Mouse (Mus musculus): ENCODE data around the gene Fgd6.

The Fgd6 gene

DNA sequence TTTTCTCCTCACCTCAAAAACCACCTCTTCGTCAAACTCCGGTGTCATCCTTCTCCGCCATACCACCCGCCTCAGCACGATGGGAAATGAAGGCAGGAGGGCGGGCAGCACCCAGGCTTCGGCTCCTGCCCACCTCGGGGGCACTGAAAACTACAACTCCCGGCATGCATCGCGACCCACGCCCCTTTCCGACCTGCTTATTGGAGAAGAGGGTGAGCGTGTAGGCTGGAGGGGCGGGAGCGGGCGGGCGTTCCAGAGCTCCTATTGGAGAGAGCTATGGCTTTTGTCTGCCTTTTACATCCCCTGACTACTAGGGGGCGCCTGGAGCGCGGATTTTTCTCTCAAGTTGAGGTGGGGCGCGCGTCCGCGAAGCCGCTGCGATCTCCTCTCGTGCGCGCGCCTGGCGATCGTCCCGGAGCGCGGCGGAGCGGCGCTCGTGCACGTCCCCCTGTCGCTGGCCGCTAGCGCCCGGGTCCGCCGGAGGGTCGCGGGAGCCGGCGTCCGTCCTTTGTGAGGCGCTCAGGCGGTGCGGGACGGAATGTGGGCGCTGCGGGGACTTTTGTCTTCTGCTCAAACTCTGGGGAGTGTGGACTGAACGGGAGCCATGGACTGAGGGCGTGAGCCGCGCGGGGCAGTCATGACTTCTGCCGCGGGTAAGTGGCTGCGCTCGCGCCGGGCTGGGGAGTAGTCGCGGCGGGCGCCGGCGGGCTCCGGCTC, at the start of gene Fgd6, which contains the start of gene Vezt:
Gene Fgd6 (plus strand): TSS at position 344 of the 717 bp plus-strand sequence.
Gene Vezt (minus strand): TSS at position 160 of the 717 bp plus-strand sequence.
- in situ Hi-C loops (cut with MseI, MboI), result no loop called here

DNA sequence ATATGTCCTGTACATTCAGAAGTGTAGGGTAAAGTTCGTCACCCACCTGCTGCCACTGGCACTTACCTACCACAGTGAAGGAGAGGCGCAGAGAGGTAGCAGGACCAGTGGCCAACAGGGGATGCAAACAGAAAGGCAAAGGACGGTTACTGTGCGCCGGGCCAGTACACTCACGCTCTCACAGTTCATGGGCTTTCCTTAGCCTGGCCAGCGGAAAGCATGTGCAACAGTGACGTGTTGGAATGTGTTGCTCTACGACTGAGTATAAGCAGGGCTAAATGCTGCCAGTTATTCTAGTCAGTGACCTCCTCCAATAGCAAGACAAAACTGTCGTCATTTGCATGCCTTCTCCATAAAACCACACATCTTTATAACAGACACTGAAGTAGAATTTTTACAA, 41.7 kb upstream of the Fgd6 start:
- in situ Hi-C loops (cut with MseI, MboI), result no loop called here

DNA sequence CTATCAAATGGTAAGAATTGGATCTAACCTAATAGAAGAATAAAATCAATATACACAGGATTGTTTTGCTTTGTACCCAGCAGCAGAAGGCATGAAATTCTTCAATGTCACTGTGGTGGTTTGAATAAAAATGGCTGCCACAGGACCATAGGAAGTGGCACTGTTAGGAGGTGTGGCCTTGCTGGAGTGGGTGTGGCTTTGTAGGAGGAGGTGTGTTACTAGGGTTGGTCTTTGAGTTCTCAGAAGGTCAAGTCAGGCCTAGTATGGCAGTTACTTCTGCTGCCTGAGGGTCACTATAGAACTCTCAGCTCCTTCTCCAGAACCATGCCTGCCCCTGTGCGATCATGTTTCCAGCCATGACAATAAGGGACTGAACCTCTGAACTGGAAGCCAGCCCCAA, 40.7 kb upstream of the Fgd6 start:
- in situ Hi-C loops (cut with MseI, MboI), result no loop called here

DNA sequence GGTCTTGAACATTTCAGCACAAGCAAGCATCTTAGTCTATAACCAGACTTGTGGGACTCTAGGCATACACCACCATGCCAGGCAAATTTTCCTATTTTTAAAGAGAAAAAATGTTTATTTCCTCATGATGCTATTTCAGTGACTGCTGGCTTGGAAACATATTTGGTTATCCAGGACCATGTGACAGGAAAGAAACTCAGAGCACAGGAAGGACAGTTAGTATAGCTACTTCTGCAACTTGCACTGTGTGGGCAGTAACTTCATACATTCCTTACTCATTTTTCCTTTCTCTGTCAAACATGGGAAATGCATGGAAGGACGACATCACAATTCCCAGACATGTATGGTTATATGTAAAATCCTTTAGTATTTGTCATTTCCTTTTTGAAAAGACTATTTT, 36.4 kb upstream of the Fgd6 start:
- in situ Hi-C loops (cut with MseI, MboI), result no loop called here

DNA sequence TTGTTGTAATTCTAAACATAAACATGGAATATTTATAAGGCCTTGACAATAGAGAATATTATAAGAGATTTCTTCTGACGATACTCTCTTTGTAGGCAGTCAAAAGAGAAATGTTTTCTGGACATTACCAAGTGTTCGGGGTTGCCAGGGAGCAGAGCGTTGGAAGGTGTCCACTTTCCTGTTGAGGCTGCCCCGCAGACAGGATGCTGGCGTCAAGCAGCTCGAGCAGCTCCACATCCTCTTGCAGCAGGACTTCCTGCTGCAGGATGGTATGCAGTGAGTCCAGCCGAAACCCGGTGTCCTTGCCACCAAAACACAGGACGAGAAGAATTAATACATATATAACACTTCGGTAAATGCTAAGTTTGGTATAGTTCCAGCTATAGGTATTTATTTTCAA, 35.6 kb upstream of the Fgd6 start:
- in situ Hi-C loops (cut with MseI, MboI), result no loop called here

DNA sequence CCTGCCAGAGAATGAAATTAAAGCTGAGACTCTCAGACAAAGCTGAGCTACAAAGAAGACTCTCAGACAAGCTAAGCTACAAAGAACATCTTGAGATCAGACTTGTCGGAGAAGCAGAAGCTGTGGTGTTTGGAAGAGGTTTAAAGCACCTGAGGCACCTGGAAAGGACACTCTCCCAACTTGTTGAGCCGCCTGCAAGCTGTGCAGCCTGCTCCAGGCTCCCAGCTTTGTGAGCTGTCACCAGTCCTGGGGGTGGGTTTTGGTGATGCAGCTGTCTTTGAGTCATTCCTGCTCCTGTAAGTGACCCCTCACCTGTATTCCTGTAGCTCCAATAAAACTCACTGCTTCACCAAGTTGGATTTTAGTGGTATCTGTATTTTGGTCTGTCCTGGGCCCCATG, 27.4 kb upstream of the Fgd6 start:
- in situ Hi-C loops (cut with MseI, MboI), result no loop called here

DNA sequence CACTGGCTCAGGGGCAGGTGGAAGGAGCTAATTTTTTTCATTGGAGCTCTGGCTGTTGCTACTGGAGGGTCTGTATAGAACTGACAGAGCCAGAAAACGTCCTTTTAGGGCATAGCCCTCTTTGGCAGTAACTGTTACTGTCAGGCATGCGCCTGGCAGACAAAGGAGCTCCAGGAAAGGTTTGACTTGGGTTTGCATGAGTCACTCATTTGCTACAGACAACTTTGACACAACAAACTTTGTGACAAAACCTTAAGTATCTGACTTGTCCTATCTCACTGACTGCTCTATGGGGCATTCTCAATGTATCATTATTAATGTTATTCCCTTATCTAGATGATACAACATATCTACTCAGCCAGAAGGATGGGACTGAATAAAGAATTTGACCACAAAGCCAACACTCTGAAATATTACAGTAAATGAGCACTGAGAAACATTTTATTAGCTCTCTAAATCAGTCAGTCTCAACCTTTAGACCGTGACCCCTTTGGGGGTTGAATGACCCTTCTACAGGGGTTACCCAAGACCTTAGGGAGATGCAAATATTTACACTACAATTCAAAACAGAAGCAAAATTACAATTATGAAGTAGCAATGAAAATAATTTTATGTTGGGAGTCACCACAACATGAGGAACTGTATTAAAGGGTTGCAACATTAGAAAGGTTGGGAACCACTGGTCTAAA, 25.7 kb upstream of the Fgd6 start:
- in situ Hi-C loops (cut with MseI, MboI), result no loop called here

DNA sequence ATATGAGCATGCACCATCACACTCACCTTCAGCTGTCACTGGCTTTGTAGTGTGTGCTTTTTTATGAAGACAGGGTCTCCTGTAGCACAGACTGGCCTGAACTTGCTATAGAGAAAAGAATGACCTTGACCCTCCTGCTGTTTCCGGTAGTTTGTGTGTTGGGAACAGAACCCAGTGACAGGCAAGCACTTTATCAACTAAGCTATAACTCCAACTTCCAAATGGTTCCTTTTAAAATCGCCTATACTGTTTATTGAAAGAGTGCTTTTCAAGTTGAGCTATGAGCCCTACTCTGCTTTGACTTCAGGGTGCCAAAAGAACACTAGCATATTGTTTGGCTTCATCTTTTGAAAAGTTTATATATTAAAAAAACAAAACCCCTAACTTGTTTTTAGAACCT, 24.8 kb upstream of the Fgd6 start:
- in situ Hi-C loops (cut with MseI, MboI), result no loop called here

DNA sequence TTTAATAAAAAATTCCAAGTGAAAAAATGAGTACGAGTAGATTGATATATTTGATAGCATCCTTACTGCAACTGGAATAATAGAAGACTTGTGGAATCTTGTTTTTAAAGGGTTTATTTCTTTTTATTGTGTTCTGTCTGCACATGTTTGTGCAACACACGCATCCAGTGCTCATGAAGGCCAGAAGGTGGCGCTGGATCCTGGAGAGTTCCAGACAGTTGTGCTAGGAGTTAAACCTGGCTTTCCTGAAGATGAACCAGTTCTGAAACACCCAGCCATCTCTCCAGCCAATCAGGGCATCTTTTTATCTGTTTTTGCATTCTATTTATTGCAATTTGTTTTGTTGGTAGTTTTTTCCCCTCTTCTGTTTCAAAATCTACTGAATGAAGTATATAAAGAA, 22.6 kb upstream of the Fgd6 start:
- in situ Hi-C loops (cut with MseI, MboI), result no loop called here

DNA sequence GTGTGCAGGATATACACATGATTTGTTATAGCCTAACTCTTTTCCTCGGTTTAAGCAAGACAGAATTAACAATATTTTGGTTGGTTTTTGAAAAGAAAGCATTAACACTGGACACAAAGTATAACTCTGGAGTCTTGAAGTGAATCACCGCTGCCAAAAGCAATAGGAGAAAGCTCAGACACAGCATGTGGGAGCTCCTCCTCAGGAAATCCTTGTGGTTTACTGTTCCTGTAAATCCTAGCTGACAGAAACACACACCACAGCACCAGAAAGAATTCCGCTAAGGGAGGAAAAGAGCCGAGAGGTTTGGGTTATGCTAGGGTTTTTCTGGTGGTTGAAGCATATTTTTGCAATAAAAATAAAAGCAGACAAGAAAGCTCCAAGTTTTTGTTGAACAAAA, 21.6 kb upstream of the Fgd6 start:
- in situ Hi-C loops (cut with MseI, MboI), result no loop called here

DNA sequence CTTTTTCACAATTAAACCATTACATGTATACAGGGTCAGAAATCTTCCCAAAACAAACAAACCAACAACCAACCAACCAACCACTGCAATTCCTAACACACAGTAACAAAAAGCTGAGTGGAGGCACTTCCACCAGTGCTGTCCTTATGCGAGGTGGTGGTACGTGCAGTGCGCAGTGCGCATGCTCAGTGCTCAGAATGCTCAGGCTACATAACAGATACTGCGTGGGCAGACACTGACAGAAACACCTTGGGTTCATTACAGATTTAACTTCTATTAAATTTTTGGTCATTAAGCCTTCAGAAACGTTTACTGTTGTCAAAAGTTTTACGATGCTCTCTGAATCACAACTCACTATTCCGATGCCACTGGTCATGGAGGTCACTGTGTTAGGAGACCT, 18.3 kb upstream of the Fgd6 start:
- in situ Hi-C loops (cut with MseI, MboI), result no loop called here

DNA sequence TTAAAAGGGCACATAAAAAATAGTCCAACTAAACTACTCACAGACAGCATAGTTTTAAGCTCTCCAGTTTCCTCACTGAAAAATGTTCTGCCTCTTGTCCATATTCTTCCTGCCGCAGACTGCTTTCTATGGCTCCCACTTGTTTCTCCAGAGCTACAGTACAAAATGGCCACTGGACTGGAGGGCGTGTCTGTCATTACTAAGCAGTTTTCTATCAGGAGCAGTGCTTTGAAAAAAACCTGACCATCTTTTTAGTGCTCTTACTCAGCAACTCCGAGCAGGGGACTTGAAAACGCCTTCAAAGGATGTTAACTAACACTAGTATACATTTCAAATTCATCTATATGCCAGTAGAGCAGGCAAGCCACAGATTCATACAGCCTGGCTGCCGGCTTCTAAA, 15.2 kb upstream of the Fgd6 start:
- in situ Hi-C loops (cut with MseI, MboI), result no loop called here

DNA sequence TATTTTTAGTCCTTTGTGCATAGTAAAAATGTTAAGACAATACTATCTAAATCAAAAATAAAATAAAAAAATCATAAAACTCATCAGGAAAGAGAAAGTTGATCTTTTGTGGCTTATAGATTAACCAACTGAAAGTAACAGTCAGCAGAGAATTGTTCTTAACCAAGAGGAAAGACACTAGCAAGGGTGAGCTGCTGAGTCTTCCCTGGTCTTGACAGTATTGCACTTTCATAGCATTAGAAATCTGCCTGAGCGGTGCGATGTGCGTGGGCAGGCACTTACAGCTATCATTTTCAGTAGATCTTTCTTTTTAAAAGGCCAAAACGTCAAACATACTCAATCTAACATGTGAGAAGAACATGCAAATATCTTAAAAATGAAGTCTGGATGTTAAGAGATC, 14.7 kb upstream of the Fgd6 start:
- in situ Hi-C loops (cut with MseI, MboI), result no loop called here

DNA sequence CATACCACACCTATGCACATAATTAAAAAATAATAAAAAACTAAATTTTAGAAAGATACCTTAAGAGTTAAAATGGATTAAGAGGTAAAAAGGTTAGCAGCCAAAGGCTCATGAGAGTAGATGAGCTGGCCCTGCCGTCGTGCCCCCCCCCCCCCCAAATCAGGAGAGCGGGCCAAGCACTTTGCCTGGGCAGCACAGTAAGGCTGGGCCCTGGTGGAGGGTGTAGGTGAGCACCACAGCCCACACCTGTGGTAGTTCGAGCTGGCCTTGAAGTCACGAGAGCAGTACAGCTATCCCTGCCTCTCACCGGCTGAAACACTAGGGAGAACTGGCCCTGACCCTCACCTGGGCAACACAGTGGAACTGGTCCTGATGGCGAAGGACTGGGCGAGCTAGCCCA, 10.7 kb upstream of the Fgd6 start:
- in situ Hi-C loops (cut with MseI, MboI), result no loop called here

DNA sequence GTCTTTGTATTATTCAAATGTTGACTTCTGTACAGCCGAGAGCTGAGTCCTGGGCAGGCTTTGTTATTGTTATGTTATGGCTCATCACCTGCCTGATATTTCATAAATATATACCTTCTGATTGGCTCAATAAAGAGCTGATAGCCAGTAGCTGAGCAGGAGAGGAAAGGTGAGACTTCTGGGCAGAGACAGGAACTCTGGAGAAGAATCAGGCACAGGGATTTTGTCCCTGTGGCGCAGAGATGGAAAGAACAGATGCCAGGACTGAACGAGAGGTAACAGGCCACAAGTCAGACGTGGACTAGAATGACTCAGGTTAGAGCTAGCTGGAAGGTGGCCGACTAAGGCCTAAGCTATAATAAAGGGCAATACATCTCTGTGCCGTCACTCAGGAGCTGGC, 7.3 kb upstream of the Fgd6 start:
- in situ Hi-C loops (cut with MseI, MboI), result no loop called here

DNA sequence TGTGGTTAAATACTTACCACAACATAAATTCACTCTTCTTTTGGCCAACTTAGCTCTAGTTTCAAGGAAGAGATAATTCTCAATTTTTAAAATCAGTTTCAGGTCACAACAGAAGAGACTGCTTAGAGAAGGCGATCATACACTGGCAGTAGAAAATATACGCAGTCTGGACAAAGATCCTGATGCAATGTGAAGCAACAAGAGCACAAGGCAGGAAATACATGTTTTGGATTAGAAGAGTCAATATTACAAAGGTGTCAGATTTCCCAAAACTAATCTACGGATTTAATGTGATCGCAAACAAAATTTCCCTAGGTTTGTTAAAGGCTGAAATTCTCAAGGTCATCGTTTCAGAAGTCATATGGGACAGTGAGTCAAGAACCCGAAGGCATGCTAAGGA, 4.6 kb upstream of the Fgd6 start:
- in situ Hi-C loops (cut with MseI, MboI), result no loop called here

DNA sequence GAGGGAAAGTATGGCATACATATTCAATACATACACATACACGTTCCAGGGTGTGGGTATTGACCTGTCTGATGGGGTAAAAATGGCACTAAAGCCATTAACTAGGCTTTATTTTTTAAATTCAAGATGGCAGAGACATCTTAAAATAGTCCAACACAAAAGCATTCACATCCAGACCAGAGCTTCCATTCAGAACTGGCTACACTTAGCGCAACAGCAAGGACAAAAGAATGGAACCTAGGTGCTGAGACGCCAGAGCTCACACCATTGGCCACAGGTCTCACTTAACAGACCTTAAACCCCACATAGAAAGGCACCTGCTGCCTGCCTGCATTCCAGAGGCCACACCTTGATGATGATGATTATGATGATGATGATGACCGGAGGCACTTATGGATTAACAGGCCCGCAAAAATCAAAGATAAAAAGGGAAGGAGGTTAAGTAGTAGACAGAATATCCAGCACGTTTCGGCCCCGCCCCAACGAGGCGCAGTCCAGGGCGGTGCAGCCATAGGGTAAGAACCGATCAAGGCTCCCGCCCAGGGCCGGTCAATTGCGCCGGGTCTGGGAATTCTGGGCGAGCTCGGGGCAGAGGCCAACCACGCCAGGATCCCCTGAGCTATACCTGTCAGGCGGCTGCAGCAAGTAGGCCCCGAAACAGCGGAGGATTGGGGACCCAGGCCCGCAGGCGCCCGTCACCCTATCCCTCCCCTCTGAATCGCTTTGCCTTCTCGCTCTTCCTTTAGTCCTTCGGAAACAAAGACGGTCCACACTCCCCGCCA, 734 bp upstream of the Fgd6 start:
- in situ Hi-C loops (cut with MseI, MboI), result no loop called here

DNA sequence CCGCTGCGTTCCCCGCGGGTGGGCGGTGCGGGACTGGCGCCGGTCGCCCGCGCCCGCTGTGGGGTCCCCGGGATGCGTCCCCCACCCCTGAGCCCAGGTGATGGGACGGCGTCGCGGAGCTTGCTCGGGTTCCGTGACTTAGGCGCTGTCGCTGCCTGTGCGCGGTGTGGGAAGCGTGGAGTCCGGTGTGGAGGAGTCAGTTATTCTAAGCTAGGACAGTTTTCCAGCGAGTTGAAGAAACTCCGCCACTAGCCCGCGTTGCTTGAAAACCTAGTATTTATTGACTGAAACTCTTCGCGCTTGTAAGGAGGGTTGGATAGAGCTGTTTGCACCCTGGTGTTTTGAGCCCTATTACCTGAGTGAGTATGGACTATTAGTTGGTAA, 566 bp downstream of the Fgd6 start:
- in situ Hi-C loops (cut with MseI, MboI), result no loop called here

DNA sequence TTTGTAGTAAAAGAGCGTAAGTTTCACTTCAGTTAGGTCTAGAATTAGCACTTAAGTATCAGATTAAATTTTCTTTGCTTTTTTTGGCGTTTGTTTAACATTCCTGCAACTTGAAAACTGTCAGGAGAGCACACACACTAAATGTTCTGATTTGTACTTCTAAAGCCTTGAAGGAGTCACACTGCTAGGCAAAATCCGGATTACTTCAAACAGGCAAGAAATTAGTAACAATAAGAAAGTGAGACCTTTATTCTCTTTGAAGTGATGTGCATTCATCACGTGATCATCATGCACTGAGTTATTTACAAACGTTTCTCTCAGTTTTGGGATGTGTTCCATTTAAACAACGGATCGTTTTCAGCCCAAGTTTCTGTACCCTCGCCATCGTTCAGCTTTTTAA, 1.4 kb downstream of the Fgd6 start:
- in situ Hi-C loops (cut with MseI, MboI), result no loop called here

DNA sequence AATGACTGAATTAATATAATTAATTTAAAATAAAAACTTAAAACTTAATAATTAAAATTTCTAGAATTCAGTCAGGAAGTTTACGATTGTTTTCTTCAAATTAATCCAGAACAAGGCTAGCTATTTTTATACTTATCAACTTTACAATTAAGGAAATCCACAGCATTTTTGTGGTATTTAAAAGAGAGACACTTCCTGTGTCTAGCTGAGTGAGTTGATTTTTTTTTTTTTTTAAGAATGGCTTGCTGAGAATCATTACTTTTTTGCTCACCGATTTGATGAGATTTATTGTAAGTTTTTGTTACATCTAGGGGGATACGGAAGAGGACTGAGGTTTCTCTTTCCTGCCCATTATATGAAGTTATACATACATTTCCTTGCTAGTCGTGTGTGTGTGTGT, 1.8 kb downstream of the Fgd6 start:
- in situ Hi-C loops (cut with MseI, MboI), result no loop called here

DNA sequence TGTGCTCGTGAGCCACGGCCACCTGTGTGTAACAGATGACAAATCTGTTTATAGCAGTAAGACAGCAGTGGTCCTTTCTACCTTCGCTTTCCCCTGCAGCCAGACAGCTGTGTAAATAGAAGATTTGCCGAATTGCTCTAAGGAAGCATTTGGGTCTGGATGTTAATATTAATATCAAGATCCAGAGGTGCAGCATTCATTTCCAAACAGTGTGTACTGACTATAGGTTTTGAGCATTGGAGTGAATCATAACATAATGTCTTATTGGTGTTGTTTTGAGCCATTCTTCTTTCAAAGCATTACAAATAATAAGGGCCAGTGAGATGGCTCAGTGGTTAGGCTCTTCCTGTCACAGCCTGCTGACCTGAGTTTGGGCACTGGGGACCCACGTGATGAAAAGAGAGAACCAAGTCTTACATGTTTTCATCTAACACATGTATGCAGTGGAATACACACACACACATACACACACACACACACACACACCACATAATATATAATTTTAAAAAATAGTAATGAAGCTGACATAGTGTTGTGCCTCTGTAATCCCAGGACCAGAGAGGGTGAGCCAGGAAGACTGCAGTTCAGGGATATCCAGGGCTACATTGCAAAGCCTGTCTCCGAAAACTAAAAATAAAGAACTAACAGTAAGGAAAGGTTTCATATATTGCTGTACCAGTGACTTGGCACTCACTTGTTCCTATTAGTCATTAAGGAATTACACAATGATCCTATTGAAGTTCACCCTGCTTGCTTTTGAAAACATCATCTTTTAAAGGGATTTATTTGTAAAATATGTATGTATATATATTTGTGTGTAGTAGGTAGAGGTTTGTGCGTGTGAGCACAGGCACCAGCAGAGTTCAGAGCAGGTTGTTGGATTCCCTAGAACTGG, 2.8 kb downstream of the Fgd6 start:
- in situ Hi-C loops (cut with MseI, MboI), result no loop called here

DNA sequence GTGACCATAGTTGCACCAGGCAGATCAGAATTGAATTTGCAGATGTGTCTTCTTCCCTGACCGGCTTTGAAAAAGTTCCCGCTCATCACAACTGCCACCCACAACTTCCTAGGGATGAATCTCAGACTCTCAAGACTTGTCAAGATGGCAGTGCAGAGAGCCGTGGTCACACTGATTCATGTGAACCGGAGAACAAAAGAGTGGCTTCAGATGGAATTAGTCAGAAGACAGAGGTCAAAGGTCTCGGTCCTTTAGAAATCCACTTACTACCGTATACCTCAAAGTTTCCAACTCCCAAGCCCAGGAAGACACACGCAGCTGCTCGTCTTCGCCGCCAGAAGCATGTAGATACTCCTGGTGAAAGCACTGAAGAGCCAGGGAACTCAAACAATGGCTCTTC, 8.1 kb downstream of the Fgd6 start:
- in situ Hi-C loops (cut with MseI, MboI), result loop anchor here in 1 of 2 experiments (5.0 kb wide), 1 partner anchor 73 kb away; no protein-coding TSS in a partner anchor

Data from mouse trophoblast stem cell (cell line).